Mouse (Mus musculus) lung, adult 10 weeks (tissue): ENCODE measurements around the gene Olfr543. TPM values are rescaled to one million over a fixed set of nuclear protein-coding genes. Genes with fewer than 3 reads are reported as not detected.

Experiments used
- polyA plus RNA-seq: library from polyadenylated mRNA; stranded (reverse); fragments of 350-450 nt; fragmentation: Illumina TruSeq; extraction: RNeasy Lipid Tissue Mini Kit (QIAGEN cat#74804); gene quantifications from one replicate; pipeline ENCODE4 v1.2.3, GENCODE M21; 2014; ENCODE audit warnings: low read depth, low replicate concordance; ENCODE audit not compliant: insufficient read depth

Gene Olfr543
- not detected for polyA plus RNA-seq

GRCm38 (mm10) chr7:102481579-102481978, at the start of gene Olfr543:
Gene Olfr543 (minus strand): TSS chr7:102481679.

DNA sequence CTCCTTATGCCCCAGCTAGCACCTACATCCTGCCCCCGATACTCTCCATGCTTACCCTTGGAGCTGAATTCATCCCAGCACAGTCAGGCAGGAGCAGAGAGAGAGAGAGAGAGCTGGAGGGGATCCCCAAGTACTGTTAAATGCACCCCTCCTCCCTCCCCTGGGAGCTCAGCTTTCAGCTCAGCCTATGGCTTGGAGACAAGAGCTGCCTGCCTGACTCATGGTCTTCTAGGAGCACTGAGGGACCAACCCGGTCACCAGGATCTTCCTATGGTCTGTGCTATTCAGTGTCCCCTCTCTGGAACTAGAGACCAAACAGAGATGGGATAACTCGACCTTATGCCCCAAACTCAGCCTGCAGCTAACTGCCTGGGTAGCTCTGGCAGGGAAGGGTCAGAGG, 18.0 kb upstream of the Olfr543 start, which contains the start of gene Olfr545:
Olfr545 (minus strand) TSS at position 101 of the 400 bp plus-strand sequence.

DNA sequence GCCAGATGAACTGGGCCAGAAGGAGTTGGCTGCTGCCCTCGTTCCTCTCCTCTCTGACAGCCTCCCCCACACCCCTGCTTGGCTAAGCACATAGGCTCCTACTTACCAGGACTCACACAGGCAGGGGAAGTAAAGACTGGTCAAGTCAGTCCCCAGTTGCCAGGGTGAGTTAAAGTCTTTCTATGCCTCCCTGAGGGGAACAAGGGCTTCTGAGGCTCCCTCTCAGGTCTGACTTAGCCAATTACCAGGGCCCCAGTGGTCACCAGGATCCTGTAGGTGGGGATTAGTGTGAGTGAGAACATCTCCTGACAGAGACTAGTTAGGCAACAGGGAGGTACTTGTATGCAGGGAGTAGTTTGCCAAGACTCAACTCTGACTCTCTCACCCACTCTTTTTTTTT, 6.7 kb upstream of the Olfr543 start, which contains the start of gene Olfr544:
Olfr544 (minus strand) TSS at position 153 of the 400 bp plus-strand sequence.

DNA sequence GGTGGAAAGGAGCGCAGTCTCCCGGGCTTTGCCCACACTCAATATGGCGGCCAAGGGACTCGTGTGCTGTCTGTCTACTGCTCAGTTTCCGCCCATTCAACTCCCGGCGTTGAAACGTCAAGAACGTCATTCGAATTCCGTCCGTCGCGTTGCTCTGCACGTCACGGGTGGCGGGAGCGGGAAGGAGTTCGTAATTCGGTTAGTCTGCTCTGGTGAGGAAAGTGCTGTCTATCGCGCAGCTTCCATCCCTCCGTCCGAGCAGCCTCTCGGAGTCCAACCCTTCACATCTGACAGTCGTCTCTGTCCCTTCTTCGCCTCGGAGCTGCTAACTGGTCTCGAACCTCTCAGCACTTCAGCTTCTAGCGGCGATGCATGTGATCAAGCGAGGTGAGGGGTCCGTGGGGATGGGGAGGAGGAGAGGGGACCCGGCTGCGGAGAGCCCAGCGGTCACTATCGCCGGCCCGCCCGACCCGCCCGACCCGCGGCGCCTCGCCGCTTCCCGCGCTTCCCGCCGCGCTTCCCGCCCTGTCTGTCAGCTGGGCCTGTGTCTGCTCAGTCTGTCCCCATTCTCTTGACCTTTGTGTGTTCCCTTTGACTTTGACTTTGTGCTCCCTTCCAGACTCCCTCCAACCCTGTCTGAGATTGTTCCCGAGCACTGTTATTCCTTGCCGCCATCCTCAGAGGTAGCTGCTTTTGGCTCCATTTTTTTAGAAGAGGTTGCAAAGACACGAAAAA, 39.7 kb downstream of the Olfr543 start, which contains the start of gene Rrm1:
Rrm1 (plus strand) TSS at position 39 of the 735 bp plus-strand sequence.

Other genes starting within 250 kb of the Olfr543 start
- gene Rhog, start 225.6 kb downstream of the Olfr543 start, polyA plus RNA-seq, result 114 TPM
- 18.1 TPM for gene Stim1, start 213.9 kb downstream of the Olfr543 start, polyA plus RNA-seq
- 16.6 TPM for gene Rrm1, start 40.0 kb downstream of the Olfr543 start, polyA plus RNA-seq
- not detected for gene Olfr544, start 6.6 kb upstream of the Olfr543 start, polyA plus RNA-seq
- gene Olfr545, start 17.9 kb upstream of the Olfr543 start, polyA plus RNA-seq, result not detected
- gene Olfr547, start 53.1 kb upstream of the Olfr543 start, polyA plus RNA-seq, result not detected
- gene Olfr548-ps1, start 59.2 kb upstream of the Olfr543 start, polyA plus RNA-seq, result not detected
- gene Olfr549, start 68.2 kb upstream of the Olfr543 start, polyA plus RNA-seq, result not detected
- 9.4 TPM for gene Trim21, start 83.8 kb upstream of the Olfr543 start, polyA plus RNA-seq
- gene Olfr550, start 89.8 kb upstream of the Olfr543 start, polyA plus RNA-seq, result 1.3 TPM
- not detected for gene Olfr551, start 110.2 kb upstream of the Olfr543 start, polyA plus RNA-seq
- not detected for gene Olfr552, start 116.1 kb upstream of the Olfr543 start, polyA plus RNA-seq
- not detected for gene Olfr553, start 136.5 kb upstream of the Olfr543 start, polyA plus RNA-seq
- not detected for gene Olfr554, start 156.8 kb upstream of the Olfr543 start, polyA plus RNA-seq
- not detected for gene Olfr555, start 177.1 kb upstream of the Olfr543 start, polyA plus RNA-seq
- not detected for gene Olfr556, start 183.2 kb upstream of the Olfr543 start, polyA plus RNA-seq
- 7.2 TPM for gene Trim68, start 205.6 kb upstream of the Olfr543 start, polyA plus RNA-seq
- not detected for gene Olfr557, start 214.2 kb upstream of the Olfr543 start, polyA plus RNA-seq
- gene Olfr558, start 220.5 kb upstream of the Olfr543 start, polyA plus RNA-seq, result 0.21 TPM
- gene Olfr33, start 237.4 kb upstream of the Olfr543 start, polyA plus RNA-seq, result not detected
- gene Olfr559, start 245.8 kb upstream of the Olfr543 start, polyA plus RNA-seq, result not detected